Mouse (Mus musculus) neural tube, embryonic 11.5 days (tissue): ENCODE results near the gene Umod. TPM values are rescaled to one million over a fixed set of nuclear protein-coding genes. Genes with fewer than 3 reads are reported as not detected.
A peak's percentile ranks its signal among the peaks of the same experiment; 100 is the strongest.

ENCODE experiments used
- ATAC-seq: fragments of 200-750 bp; cut with Nextera tagmentation; 2 replicates; pipeline ENCODE4 v1.8.0; 2017; ENCODE audit warnings: moderate number of reproducible peaks, mild to moderate bottlenecking, moderate TSS enrichment, moderate library complexity; ENCODE audit not compliant: insufficient read depth, low FRiP score, low TSS enrichment
- DNase-seq: peaks from one replicate; pipeline ENCODE4 v3.0.0-alpha.2; 2015; ENCODE audit warnings: low spot score
- H3K27ac ChIP-seq: fragments of 300-500 bp; sonication (generic); 2 replicates; pipeline ENCODE4 v1.5.1; 2014; ENCODE audit warnings: low read depth, mild to moderate bottlenecking, low read length
- H3K27me3 ChIP-seq: fragments of 300-500 bp; sonication (generic); 2 replicates; pipeline ENCODE4 v1.6.1; 2014; ENCODE audit warnings: mild to moderate bottlenecking, low read length, mixed read lengths; ENCODE audit not compliant: control insufficient read depth, insufficient read depth
- H3K36me3 ChIP-seq: fragments of 300-500 bp; sonication (generic); 2 replicates; pipeline ENCODE4 v1.6.1; 2014; ENCODE audit warnings: mild to moderate bottlenecking, low read length, moderate library complexity, mixed read lengths; ENCODE audit not compliant: control insufficient read depth, insufficient read depth
- H3K4me1 ChIP-seq: fragments of 300-500 bp; sonication (generic); 2 replicates; pipeline ENCODE4 v1.6.1; 2014; ENCODE audit warnings: low read length, mixed read lengths; ENCODE audit not compliant: control insufficient read depth, insufficient read depth
- H3K4me2 ChIP-seq: fragments of 300-500 bp; sonication (generic); 2 replicates; pipeline ENCODE4 v1.6.1; 2014; ENCODE audit warnings: low read depth, mild to moderate bottlenecking, moderate library complexity
- H3K4me3 ChIP-seq: fragments of 300-500 bp; sonication (generic); 2 replicates; pipeline ENCODE4 v1.5.1; 2014; ENCODE audit warnings: low read depth, low read length
- H3K9ac ChIP-seq: fragments of 300-500 bp; sonication (generic); 2 replicates; pipeline ENCODE4 v1.6.1; 2014; ENCODE audit warnings: mild to moderate bottlenecking, low read length
- H3K9me3 ChIP-seq: fragments of 300-500 bp; sonication (generic); 2 replicates; pipeline ENCODE4 v1.6.1; 2016; ENCODE audit warnings: low read length; ENCODE audit not compliant: control insufficient read depth
- WGBS: fragments of 180-500 bp; shearing (Covaris S2); extraction: QIAGEN DNeasy Blood & Tissue Kit; methylation state at CpG from one replicate; pipeline ENCODE4 v1.1.7; 2014; 5-methylcytosine and 5-hydroxymethylcytosine counted together
- polyA plus RNA-seq: library from polyadenylated mRNA; unstranded; fragments of >200 nt; fragmentation: Nextera tagmentation; extraction: Ambion mirVana; gene quantifications from 2 replicates; pipeline ENCODE4 v1.2.1, GENCODE M21; 2014

Gene Umod
- polyA plus RNA-seq, 1 experiment from 2014 or later, result not detected

- Histone ChIP-seq H3K4me2 (no peak overlapping the region), H3K27ac (no peak overlapping the region), H3K4me3 (no peak overlapping the region), H3K36me3 (no peaks in the 10 kb centered on the region), H3K4me1 (no peaks in the 10 kb centered on the region), H3K9me3 (no peaks in the 10 kb centered on the region), H3K27me3 (no peaks in the 10 kb centered on the region), H3K9ac (no peak overlapping the region)
- DNase-seq, result peak; percentile 68
- no peak for ATAC-seq
- WGBS, result 55% methylated on average over 5 of the region's 5 CpGs
Measured at GRCm38 (mm10) chr7:119519654-119520053, 40.6 kb upstream of the Umod start.

GRCm38 (mm10) chr7:119519163-119519562 is 40.1 kb upstream of the Umod start, which contains the start of gene Acsm5:
Gene Acsm5, plus strand, starts transcription at chr7:119519463.
- 74% methylated on average over 5 of the region's 5 CpGs for WGBS
- Histone ChIP-seq H3K9ac (no peak within 1 kb of the TSS), H3K36me3 (no peaks in the 10 kb centered on the region), H3K4me2 (no peak within 1 kb of the TSS), H3K4me1 (no peaks in the 10 kb centered on the region), H3K27ac (no peak within 1 kb of the TSS), H3K27me3 (no peaks in the 10 kb centered on the region), H3K4me3 (no peak within 1 kb of the TSS), H3K9me3 (no peaks in the 10 kb centered on the region)
- DNase-seq (no peak), ATAC-seq (no peak)

- 91% methylated on average over 7 of the region's 7 CpGs for WGBS
- no peak for ATAC-seq
- no peaks in the 10 kb centered on the region for H3K9me3 ChIP-seq
Measured at GRCm38 (mm10) chr7:119516272-119516558, 37.1 kb upstream of the Umod start.

DNA sequence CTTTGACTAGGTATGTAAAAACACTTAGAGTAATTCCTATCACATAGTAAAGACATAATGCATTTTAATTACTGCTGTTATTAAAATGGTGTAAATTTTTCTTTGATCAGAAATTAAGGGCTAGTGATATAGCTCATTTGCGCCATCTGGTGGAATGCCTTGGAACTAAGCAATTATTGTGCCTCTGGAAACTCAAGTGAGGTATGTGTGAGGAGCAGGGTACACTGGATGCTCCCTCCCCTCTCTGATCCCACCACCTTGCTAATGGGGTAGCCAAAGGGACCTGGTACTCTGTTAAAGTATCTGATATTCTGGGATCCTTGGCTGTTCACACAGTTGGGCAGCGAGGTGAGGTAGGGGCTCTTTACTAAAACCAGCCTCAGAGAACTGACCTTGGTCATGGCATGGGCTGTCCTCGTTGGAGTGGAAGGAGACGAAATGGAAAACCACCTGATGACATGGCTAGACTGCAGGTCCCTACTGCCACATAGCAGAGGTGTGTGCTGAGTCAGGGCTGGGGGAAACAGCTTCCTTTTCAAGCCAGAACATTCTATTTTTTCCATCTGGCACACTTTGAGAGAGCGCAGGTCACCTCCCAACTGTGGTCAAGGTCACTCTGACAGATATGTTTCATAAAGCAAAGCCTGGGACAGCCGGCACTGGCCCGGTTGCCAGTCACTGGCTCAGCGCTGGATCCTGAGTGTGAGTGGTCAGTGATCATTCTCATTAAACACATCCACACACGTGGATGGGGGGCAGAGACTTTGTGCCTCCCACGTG is 36.6 kb upstream of the Umod start:
- Histone ChIP-seq H3K4me1 (no peaks in the 10 kb centered on the region), H3K9me3 (no peaks in the 10 kb centered on the region), H3K36me3 (no peaks in the 10 kb centered on the region), H3K27ac (no peak overlapping the region), H3K27me3 (no peaks in the 10 kb centered on the region), H3K4me3 (no peak overlapping the region), H3K9ac (no peak overlapping the region), H3K4me2 (no peak overlapping the region)
- WGBS, result 76% methylated on average over 10 of the region's 10 CpGs
- ATAC-seq (0 out of 2 replicates have a peak, but pooled peaks have one; percentile 35), DNase-seq (peak; percentile 19)

More at GRCm38 (mm10) chr7:119516272-119516558, 37.1 kb upstream of the Umod start:
- H3K4me1 ChIP-seq, result no peaks in the 10 kb centered on the region
- no peak overlapping the region for H3K9ac ChIP-seq
- no peaks in the 10 kb centered on the region for H3K36me3 ChIP-seq
- no peaks in the 10 kb centered on the region for H3K27me3 ChIP-seq
- no peak overlapping the region for H3K4me3 ChIP-seq
- H3K27ac ChIP-seq, result no peak overlapping the region
- DNase-seq, result no peak
- H3K4me2 ChIP-seq, result no peak overlapping the region

- Histone ChIP-seq H3K36me3 (no peaks in the 10 kb centered on the region), H3K4me2 (no peak overlapping the region), H3K4me1 (no peaks in the 10 kb centered on the region), H3K27ac (no peak overlapping the region), H3K9me3 (no peaks in the 10 kb centered on the region), H3K4me3 (no peak overlapping the region), H3K9ac (no peak overlapping the region), H3K27me3 (no peaks in the 10 kb centered on the region)
- DNase-seq (peak; percentile 61), ATAC-seq (no peak)
- 33% methylated on average over 7 of the region's 7 CpGs for WGBS
Measured at GRCm38 (mm10) chr7:119513056-119513455, 34.0 kb upstream of the Umod start.

- no peak for ATAC-seq
Measured at GRCm38 (mm10) chr7:119511143-119511542, 32.1 kb upstream of the Umod start.

DNA sequence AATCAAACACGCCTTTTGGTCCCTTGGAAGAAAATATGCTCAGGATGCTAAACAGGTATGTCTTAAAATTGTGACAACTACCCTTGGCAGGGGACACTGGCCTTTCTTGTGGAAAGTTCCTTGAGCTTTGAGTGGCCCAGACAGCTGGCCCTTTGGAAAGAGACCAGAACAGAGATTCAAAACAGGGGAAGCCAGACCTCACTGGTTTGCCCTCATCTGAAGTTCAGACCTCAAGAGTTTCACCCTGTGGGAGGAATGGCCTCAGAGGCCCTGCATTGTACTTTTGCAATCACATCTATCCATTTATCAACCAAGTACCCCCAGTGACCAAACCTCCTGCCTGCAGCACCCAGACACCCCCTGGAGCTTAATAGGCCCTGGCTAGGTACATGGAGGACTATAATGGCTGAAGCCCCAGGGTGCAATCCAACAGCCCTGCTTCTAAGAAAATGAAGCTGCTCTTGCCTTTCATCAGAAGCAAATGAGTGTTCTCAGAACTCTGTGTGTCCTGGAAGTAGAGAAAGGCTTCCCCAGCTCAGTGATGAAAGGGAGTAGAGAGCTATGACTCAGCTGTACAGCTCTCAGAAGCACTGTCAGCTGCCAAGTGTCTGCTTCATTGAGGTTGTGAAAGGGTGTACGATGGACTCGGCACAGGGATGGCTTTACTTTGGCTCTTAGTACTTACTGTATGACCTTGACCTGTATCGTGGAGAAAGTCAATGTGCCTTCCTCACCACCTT is 11.1 kb upstream of the Umod start:
- DNase-seq (no peak), ATAC-seq (no peak)
- no peak overlapping the region for H3K4me3 ChIP-seq
- H3K4me1 ChIP-seq, result no peaks in the 10 kb centered on the region
- 87% methylated on average over 4 of the region's 4 CpGs for WGBS
- H3K4me2 ChIP-seq, result no peak overlapping the region
- H3K27ac ChIP-seq, result no peak overlapping the region
- no peak overlapping the region for H3K9ac ChIP-seq
- no peaks in the 10 kb centered on the region for H3K36me3 ChIP-seq
- no peaks in the 10 kb centered on the region for H3K27me3 ChIP-seq
- no peaks in the 10 kb centered on the region for H3K9me3 ChIP-seq

More at GRCm38 (mm10) chr7:119511143-119511542, 32.1 kb upstream of the Umod start:
- Histone ChIP-seq H3K27me3 (no peaks in the 10 kb centered on the region), H3K27ac (no peak overlapping the region), H3K36me3 (no peaks in the 10 kb centered on the region), H3K4me2 (no peak overlapping the region), H3K4me1 (no peaks in the 10 kb centered on the region), H3K9ac (no peak overlapping the region), H3K4me3 (no peak overlapping the region), H3K9me3 (no peaks in the 10 kb centered on the region)
- no peak for DNase-seq
- 83% methylated on average over 4 of the region's 4 CpGs for WGBS

DNA sequence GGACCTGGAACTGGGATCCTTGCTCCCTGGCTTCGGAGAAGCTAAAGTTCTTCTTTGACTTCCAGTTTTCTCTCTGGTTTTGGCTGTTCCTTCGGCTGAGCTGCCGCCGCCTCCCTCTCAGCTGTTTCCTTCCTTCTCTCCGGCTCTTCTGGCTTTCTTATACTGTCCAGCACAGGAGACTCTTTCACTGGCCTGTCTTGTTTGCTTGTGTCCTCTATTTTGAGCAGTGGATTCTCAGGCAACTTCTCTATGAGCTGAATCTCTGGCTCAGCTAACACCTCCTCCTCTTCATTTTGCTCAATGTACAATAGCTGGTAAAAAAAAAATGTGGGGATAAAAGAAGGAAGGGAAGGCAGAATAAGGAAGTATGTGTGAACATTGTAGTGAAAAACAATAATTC is 7.6 kb upstream of the Umod start:
- no peak overlapping the region for H3K4me3 ChIP-seq
- H3K36me3 ChIP-seq, result no peaks in the 10 kb centered on the region
- 88% methylated on average over 5 of the region's 5 CpGs for WGBS
- H3K27ac ChIP-seq, result no peak overlapping the region
- DNase-seq (no peak), ATAC-seq (no peak)
- no peak overlapping the region for H3K4me2 ChIP-seq
- H3K27me3 ChIP-seq, result no peaks in the 10 kb centered on the region
- no peak overlapping the region for H3K9ac ChIP-seq
- no peaks in the 10 kb centered on the region for H3K9me3 ChIP-seq
- H3K4me1 ChIP-seq, result no peaks in the 10 kb centered on the region

DNA sequence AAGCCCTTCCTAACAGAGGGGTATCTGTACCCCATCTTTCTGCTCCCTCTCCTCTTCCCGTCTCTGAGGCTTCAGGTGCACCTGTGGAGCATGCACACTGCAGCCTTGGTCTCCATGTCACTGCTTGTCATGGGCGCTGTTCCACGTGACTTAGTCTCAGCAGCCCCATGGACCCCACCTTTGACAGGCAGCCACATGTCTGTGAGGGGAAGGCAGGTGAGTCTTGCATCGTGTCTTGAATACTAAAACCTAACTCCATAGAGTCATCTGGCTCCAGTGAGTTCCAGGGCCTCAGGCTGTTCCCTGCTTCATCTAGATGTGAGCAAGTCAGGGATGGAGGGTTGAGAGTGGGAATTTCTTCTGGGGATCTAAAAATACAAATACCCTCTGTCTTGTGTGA is 5.1 kb upstream of the Umod start:
- no peak overlapping the region for H3K4me2 ChIP-seq
- H3K36me3 ChIP-seq, result no peaks in the 10 kb centered on the region
- no peaks in the 10 kb centered on the region for H3K9me3 ChIP-seq
- WGBS, result 87% methylated on average over 4 of the region's 4 CpGs
- no peaks in the 10 kb centered on the region for H3K4me1 ChIP-seq
- H3K9ac ChIP-seq, result no peak overlapping the region
- no peak for ATAC-seq
- H3K27ac ChIP-seq, result no peak overlapping the region
- H3K4me3 ChIP-seq, result no peak overlapping the region
- H3K27me3 ChIP-seq, result no peaks in the 10 kb centered on the region
- DNase-seq, result no peak
